Mouse (Mus musculus) heart, adult 2 months (tissue): ENCODE data around the gene Cubn. TPM values are rescaled to one million over a fixed set of nuclear protein-coding genes. Genes with fewer than 3 reads are reported as not detected.

Source experiments
- DNase-seq, 2 experiments: peaks; one replicate each; pipeline ENCODE4 v3.0.0; 2021
- H3K27ac ChIP-seq: fragments of 200-600 bp; 2 replicates; pipeline ENCODE4 v1.8.1; 2022
- H3K27me3 ChIP-seq: fragments of 200-500 bp; 2 replicates; pipeline ENCODE4 v1.6.1; 2012; ENCODE audit warnings: mild to moderate bottlenecking, low read length, inconsistent platforms, mixed read lengths; ENCODE audit not compliant: control insufficient read depth, insufficient read depth
- H3K36me3 ChIP-seq: fragments of 200-500 bp; 2 replicates; pipeline ENCODE4 v1.6.1; 2012; ENCODE audit warnings: low read length, inconsistent platforms; ENCODE audit not compliant: control insufficient read depth, insufficient read depth
- H3K4me1 ChIP-seq: fragments of 200-500 bp; 2 replicates; pipeline ENCODE4 v1.6.1; 2011; ENCODE audit warnings: low read length; ENCODE audit not compliant: control insufficient read depth, insufficient read depth
- H3K4me3 ChIP-seq: fragments of 200-600 bp; 2 replicates; pipeline ENCODE4 v1.8.1; 2022
- H3K79me2 ChIP-seq: fragments of 200-500 bp; replicated peaks from 2 replicates; pipeline ENCODE4 v1.6.1; 2012; ENCODE audit warnings: mild to moderate bottlenecking, inconsistent platforms, low read length, moderate library complexity, mixed read lengths; ENCODE audit not compliant: control insufficient read depth, insufficient read depth
- H3K9ac ChIP-seq: fragments of 200-500 bp; 2 replicates; pipeline ENCODE4 v1.6.1; 2012; ENCODE audit warnings: low read depth, mild to moderate bottlenecking, control low read depth, inconsistent platforms, low read length, mixed read lengths
- CTCF ChIP-seq: fragments of 200-600 bp; IDR thresholded peaks from 2 replicates; pipeline ENCODE4 v1.8.1; 2022; ENCODE audit warnings: antibody characterized with exemption, mild to moderate bottlenecking, moderate library complexity
- EP300 ChIP-seq: fragments of 200-500 bp; IDR thresholded peaks from 2 replicates; pipeline ENCODE4 v1.6.1; 2011; ENCODE audit warnings: low read depth, low read length, control low read depth; ENCODE audit not compliant: insufficient read depth
- POLR2A ChIP-seq: fragments of 200-500 bp; IDR thresholded peaks from 2 replicates; pipeline ENCODE4 v1.6.1; 2011; ENCODE audit warnings: mild to moderate bottlenecking, low read depth, low read length, control low read depth; ENCODE audit not compliant: insufficient read depth
- WGBS: fragments of 180-500 bp; shearing (Covaris S2); methylation state at CpG from one replicate; pipeline ENCODE4 v1.1.7; 2018; 5-methylcytosine and 5-hydroxymethylcytosine counted together
- intact Hi-C: fragments of 180-260 bp; cut with DNase I; formaldehyde crosslinking; loops from one replicate; pipeline ENCODE4 v1.15.1; 2025
- polyA plus RNA-seq: library from polyadenylated mRNA; depleted of rRNA; stranded (reverse); fragments of >200 nt; gene quantifications from 2 replicates; pipeline ENCODE4 v1.2.3, GENCODE M21; 2012
- total RNA-seq, 2 experiments: library from RNA; stranded (reverse); gene quantifications; 2 replicates each; pipeline ENCODE4 v1.2.3; 2021

The Cubn gene
- total and polyA plus RNA-seq, 3 experiments: 0.27 to 1.1 (median 0.81) TPM

DNA sequence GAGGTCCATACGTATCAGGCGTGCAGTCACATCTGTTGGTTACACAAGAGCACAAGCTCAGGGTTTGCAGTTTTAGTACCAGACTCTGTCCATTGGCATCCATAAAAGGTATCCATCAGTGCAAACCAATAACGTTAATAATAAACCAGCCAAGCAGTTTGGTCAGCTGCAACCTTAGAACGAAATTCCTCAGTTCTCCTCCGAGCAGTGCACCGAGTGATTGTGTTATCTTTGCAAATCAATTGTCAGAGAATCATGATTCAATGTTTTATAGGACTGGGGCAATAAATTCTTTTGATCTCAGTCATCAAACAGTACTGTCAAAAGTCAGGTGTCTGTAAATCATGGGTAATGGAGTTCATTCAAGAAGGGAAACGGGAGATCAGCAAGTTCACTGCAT, 12.4 kb downstream of the Cubn start:
- no peak for DNase-seq
- intact Hi-C loops: no loop called here
- no peak overlapping the region for H3K9ac ChIP-seq
- no peaks in the 10 kb centered on the region for H3K27me3 ChIP-seq
- no peaks in the 10 kb centered on the region for H3K4me1 ChIP-seq
- WGBS: 92% methylated on average over 7 of the region's 7 CpGs
- H3K27ac ChIP-seq: no peak overlapping the region
- TF ChIP-seq EP300: no peak
- no peak for TF ChIP-seq POLR2A
- no peak for TF ChIP-seq CTCF
- no peak overlapping the region for H3K4me3 ChIP-seq
- H3K79me2 ChIP-seq: no peaks in the 10 kb centered on the region
- H3K36me3 ChIP-seq: no peaks in the 10 kb centered on the region

DNA sequence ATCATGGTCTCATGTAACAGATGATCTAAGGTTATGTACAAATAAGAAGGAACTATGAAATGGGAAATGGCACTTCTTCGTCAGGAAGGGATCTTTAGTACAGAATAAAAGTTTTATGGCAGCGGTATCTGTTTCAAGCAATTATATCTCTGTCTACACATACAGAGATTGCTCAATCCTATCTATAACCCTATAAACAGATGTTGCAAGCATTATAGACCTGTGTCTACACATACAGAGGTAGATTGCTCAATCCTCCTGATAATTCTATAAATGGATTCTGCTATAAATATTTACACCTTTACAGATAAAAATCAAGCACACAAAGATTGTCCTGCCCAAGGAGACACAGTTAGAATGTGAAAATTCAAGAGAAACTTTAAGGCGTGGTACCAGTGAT, 21.5 kb downstream of the Cubn start:
- TF ChIP-seq CTCF: no peak
- no peak for TF ChIP-seq POLR2A
- no peak for TF ChIP-seq EP300
- Histone ChIP-seq H3K9ac (no peak overlapping the region), H3K4me1 (no peaks in the 10 kb centered on the region), H3K27me3 (no peaks in the 10 kb centered on the region), H3K4me3 (no peak overlapping the region), H3K79me2 (no peaks in the 10 kb centered on the region), H3K27ac (no peak overlapping the region), H3K36me3 (no peaks in the 10 kb centered on the region)
- DNase-seq: no peak
- 93% methylated on average over 3 of the region's 3 CpGs for WGBS
- intact Hi-C loops: no loop called here

DNA sequence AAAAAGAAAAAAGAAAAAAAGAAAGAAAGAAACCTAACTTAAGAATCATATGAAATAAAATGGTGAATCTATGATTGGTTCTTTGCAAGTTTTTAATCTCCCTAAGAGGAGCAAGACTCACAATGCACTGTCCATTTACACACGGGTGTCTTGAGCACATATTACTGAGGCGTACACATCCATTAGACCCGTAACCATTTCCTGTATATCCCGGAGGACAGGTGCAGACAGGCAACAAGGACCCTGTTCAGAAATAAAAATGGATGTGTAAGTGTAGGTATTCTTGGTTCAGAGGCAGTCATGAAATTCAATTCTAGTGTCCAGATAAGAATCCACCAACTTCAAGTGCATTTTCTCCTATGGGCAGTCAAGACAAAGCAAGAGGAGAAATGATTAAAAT, 22.0 kb downstream of the Cubn start:
- DNase-seq: no peak
- Histone ChIP-seq H3K36me3 (no peaks in the 10 kb centered on the region), H3K9ac (no peak overlapping the region), H3K79me2 (no peaks in the 10 kb centered on the region), H3K4me3 (no peak overlapping the region), H3K4me1 (no peaks in the 10 kb centered on the region), H3K27me3 (no peaks in the 10 kb centered on the region), H3K27ac (no peak overlapping the region)
- 84% methylated on average over 4 of the region's 4 CpGs for WGBS
- TF ChIP-seq CTCF (no peak), POLR2A (no peak), EP300 (no peak)
- intact Hi-C loops: no loop called here

DNA sequence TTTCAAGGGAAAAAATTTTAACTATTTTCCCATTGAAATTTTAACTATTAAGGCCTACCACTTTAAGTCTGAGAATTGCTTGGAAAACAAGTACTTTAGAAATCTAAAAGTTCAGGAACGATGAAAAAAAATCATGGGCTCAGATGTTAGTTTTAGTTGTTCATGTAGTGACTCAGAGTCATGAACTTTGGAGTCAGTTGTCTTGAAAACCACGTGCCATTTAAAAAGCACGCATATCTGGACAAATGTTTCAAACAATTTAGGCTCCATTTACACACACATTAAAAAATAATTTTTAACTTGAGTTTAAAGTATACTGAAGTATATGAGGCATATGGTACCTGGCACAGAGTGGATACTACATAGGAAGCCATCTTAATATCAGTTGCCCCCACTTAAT, 24.9 kb downstream of the Cubn start:
- Histone ChIP-seq H3K9ac (no peak overlapping the region), H3K36me3 (no peaks in the 10 kb centered on the region)
- intact Hi-C loops: no loop called here

DNA sequence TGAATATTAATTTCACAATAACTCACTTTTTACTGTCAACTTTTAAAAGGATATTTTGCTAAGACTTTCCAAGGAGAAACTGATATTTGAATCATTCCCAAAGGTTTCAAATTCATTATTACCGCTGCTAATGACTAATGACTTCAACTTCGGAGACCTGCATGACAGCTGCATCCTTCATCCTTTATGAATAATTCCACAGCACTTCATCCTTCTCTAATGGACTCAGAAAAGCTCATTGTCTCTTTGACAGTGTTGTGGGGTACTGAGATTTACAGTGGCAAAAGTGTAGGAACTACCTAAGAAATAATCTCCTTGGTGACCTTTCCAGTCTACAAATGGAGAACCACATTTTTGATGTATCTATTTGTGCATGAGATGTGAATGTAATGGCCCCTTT, 33.5 kb downstream of the Cubn start:
- Histone ChIP-seq H3K4me3 (no peak overlapping the region), H3K79me2 (no peaks in the 10 kb centered on the region), H3K4me1 (no peaks in the 10 kb centered on the region), H3K27ac (no peak overlapping the region), H3K9ac (no peak overlapping the region), H3K27me3 (no peaks in the 10 kb centered on the region), H3K36me3 (no peaks in the 10 kb centered on the region)
- WGBS: 91% methylated on average over 2 of the region's 2 CpGs
- no peak for DNase-seq
- intact Hi-C loops: no loop called here
- TF ChIP-seq POLR2A (no peak), EP300 (no peak), CTCF (no peak)

More for the DNA sequence above, 24.9 kb downstream of the Cubn start:
- H3K4me1 ChIP-seq: no peaks in the 10 kb centered on the region
- WGBS: 84% methylated on average over 3 of the region's 3 CpGs
- H3K79me2 ChIP-seq: no peaks in the 10 kb centered on the region
- TF ChIP-seq EP300 (no peak), CTCF (no peak), POLR2A (no peak)
- H3K27ac ChIP-seq: no peak overlapping the region
- H3K27me3 ChIP-seq: no peaks in the 10 kb centered on the region
- DNase-seq: no peak
- no peak overlapping the region for H3K4me3 ChIP-seq

DNA sequence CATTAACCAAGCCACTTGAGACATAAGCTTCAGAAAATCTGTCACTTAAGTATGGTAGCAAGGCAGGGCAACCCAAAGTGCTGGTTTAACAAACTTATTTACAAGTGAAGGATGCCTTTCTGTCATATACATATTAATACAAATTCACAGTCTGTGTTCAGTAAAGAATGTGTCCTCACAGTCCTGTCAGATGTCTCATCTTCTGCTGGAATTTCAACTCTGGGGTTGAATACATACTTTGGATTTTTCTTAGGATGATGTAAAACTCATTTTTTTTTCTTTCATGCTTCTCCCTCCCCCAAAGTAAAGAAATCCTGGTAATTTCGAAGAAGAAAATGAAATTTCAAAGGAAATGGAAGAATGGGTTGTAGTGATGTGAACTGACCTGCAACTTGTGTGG, 34.8 kb downstream of the Cubn start:
- Histone ChIP-seq H3K36me3 (no peaks in the 10 kb centered on the region), H3K9ac (no peak overlapping the region), H3K79me2 (no peaks in the 10 kb centered on the region), H3K4me3 (no peak overlapping the region), H3K27me3 (no peaks in the 10 kb centered on the region), H3K27ac (no peak overlapping the region), H3K4me1 (no peaks in the 10 kb centered on the region)
- 70% methylated on average over 1 of the region's 1 CpGs for WGBS
- TF ChIP-seq CTCF (no peak), EP300 (no peak), POLR2A (no peak)
- intact Hi-C loops: no loop called here
- DNase-seq: no peak
